Mouse (Mus musculus) CD8-positive naive resting alpha-beta T cell, adult 2 months (primary cell): ENCODE results near the gene Rassf5.
A peak's percentile ranks its signal among the peaks of the same experiment; 100 is the strongest.

Experiments used
- DNase-seq, 2 experiments: peaks; one replicate each; pipeline ENCODE4 v3.0.0; 2022; ENCODE audit warnings: low read depth in 2 of 2, low spot score in 2 of 2

Rassf5 gene

GRCm38 (mm10) chr1:131209971-131210426, 35.1 kb downstream of the Rassf5 start:
- no peak for DNase-seq

GRCm38 (mm10) chr1:131208800-131209199, 36.3 kb downstream of the Rassf5 start:
- DNase-seq, result no peak

- DNase-seq, result no peak
Measured at GRCm38 (mm10) chr1:131208081-131208480, 37.0 kb downstream of the Rassf5 start.

GRCm38 (mm10) chr1:131207531-131207930, 37.5 kb downstream of the Rassf5 start:
- peak; percentile 79 to 87 for DNase-seq

- no peak for DNase-seq
Measured at GRCm38 (mm10) chr1:131206342-131206741, 38.7 kb downstream of the Rassf5 start.

GRCm38 (mm10) chr1:131204461-131204860, 40.6 kb downstream of the Rassf5 start:
- DNase-seq, result peak; percentile 49 to 57

GRCm38 (mm10) chr1:131201391-131201790, 43.7 kb downstream of the Rassf5 start:
- no peak for DNase-seq

GRCm38 (mm10) chr1:131200588-131200987, 44.5 kb downstream of the Rassf5 start:
- DNase-seq, result no peak

GRCm38 (mm10) chr1:131199976-131200375, 45.1 kb downstream of the Rassf5 start:
- DNase-seq, result peak; percentile 93 to 95

GRCm38 (mm10) chr1:131199118-131199821, 45.8 kb downstream of the Rassf5 start:
- DNase-seq, result no peak

- DNase-seq, result no peak
Measured at GRCm38 (mm10) chr1:131198417-131198960, 46.6 kb downstream of the Rassf5 start.

GRCm38 (mm10) chr1:131196107-131196506, 49.0 kb downstream of the Rassf5 start:
- DNase-seq, result no peak

GRCm38 (mm10) chr1:131195653-131196052, 49.4 kb downstream of the Rassf5 start:
- DNase-seq, result no peak

- DNase-seq, result no peak
Measured at GRCm38 (mm10) chr1:131193746-131194145, 51.3 kb downstream of the Rassf5 start.

GRCm38 (mm10) chr1:131188655-131189054, 56.4 kb downstream of the Rassf5 start:
- DNase-seq, result no peak

GRCm38 (mm10) chr1:131187856-131188255, 57.2 kb downstream of the Rassf5 start:
- DNase-seq, result no peak

- no peak for DNase-seq
Measured at GRCm38 (mm10) chr1:131186995-131187394, 58.1 kb downstream of the Rassf5 start.

- DNase-seq, result no peak
Measured at GRCm38 (mm10) chr1:131185821-131186506, 59.1 kb downstream of the Rassf5 start.

- no peak for DNase-seq
Measured at GRCm38 (mm10) chr1:131184956-131185660, 60.0 kb downstream of the Rassf5 start.

GRCm38 (mm10) chr1:131184253-131184955, 60.7 kb downstream of the Rassf5 start:
- no peak for DNase-seq

GRCm38 (mm10) chr1:131183201-131183600, 61.9 kb downstream of the Rassf5 start:
- no peak for DNase-seq
